Mouse (Mus musculus) lung, adult 2 months (tissue): Measurements from ENCODE around the gene Traf3ip2. TPM values are rescaled to one million over a fixed set of nuclear protein-coding genes. Genes with fewer than 3 reads are reported as not detected.

Experiments used
- DNase-seq: peaks from one replicate; pipeline ENCODE4 v3.0.0; 2022
- H3K4me1 ChIP-seq: fragments of 200-500 bp; 2 replicates; pipeline ENCODE4 v1.6.1; 2011; ENCODE audit warnings: low read length; ENCODE audit not compliant: control insufficient read depth, insufficient read depth
- H3K4me3 ChIP-seq: fragments of 200-500 bp; replicated peaks from 2 replicates; pipeline ENCODE3; 2011; ENCODE audit warnings: low read depth, mild to moderate bottlenecking, control low read depth, low read length; ENCODE audit errors: extremely low read depth
- CTCF ChIP-seq: fragments of 200-500 bp; IDR thresholded peaks from 2 replicates; pipeline ENCODE4 v1.5.1; 2011; ENCODE audit warnings: mild to moderate bottlenecking, low read length, control low read depth; ENCODE audit not compliant: insufficient read depth
- POLR2A ChIP-seq: fragments of 200-500 bp; IDR thresholded peaks from 2 replicates; pipeline ENCODE4 v1.6.1; 2011; ENCODE audit warnings: low read depth, mild to moderate bottlenecking, control low read depth, low read length, borderline replicate concordance; ENCODE audit errors: extremely low read depth
- WGBS: fragments of 180-500 bp; shearing (Covaris S2); methylation state at CpG from one replicate; pipeline ENCODE4 v1.1.7; 2018; 5-methylcytosine and 5-hydroxymethylcytosine counted together
- polyA plus RNA-seq: library from polyadenylated mRNA; depleted of rRNA; stranded (reverse); fragments of >200 nt; gene quantifications from 2 replicates; pipeline ENCODE4 v1.2.3, GENCODE M21; 2012; rRNA removed

Gene Traf3ip2
- 20.0 and 23.2 TPM in 2 replicates for polyA plus RNA-seq

DNA sequence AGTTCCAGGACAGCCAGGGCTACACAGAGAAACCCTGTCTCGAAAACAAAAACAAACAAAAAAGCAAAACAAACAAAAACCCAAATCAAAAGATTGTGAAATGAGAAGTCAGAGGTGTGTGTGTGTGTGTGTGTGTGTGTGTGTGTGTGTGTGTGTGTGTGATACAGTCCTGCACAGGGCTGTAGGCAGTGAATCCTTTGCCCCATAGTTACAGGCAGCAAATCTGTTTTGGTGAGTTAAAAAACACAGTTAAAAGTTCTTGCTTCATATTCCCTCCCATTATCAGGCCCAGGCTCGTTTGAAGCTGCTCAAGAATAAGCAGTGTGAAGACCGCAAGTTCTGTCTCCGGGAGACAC is at the start of gene Traf3ip2:
Gene Traf3ip2 (plus strand): TSS at position 302 of the 356 bp plus-strand sequence.
- peak within 1 kb of the TSS; percentile 87 for H3K4me3 ChIP-seq
- no peak for DNase-seq
- WGBS: 15% methylated on average over 4 of the region's 4 CpGs
- peaks cover 9% of the 10 kb centered on the region; the same call in 1 of the 2 replicates for H3K4me1 ChIP-seq
- TF ChIP-seq POLR2A (no peak), CTCF (no peak)

DNA sequence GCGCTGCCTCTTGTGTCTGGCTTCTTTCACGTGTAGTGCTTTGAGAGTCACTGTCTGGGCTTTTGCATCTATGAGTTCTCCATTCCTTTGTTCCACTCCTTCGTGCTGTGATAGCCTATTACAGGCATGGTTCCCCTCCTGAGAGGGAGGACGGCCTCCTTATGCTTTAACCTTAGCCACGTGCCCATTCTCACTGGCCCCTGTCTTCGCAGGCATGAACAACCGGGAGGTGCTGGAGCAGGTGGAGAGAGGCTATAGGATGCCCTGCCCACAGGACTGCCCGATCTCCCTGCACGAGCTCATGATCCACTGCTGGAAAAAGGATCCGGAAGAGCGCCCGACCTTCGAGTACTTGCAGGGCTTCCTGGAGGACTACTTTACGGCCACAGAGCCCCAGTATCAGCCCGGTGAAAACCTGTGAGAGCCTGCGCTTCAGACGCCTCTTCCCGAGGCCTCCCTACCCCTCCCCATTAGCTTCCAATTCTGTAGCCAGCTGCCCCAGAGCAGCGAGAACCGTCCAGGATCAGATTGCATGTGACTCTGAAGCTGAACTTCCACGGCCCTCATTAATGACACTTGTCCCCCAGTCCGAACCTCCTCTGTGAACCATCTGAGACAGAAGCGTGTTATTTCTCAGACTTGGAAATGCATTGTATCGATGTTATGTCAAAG is 49.0 kb upstream of the Traf3ip2 start:
- WGBS: 68% methylated on average over 24 of the region's 24 CpGs

GRCm38 (mm10) chr10:39566901-39567300 is 45.8 kb upstream of the Traf3ip2 start:
- TF ChIP-seq CTCF (no peak), POLR2A (no peak)
- no peak overlapping the region for H3K4me3 ChIP-seq
- no peak for DNase-seq
- WGBS: 72% methylated on average over 12 of the region's 12 CpGs
- H3K4me1 ChIP-seq: no peaks in the 10 kb centered on the region

More for the DNA sequence above, 49.0 kb upstream of the Traf3ip2 start:
- DNase-seq: no peak
- TF ChIP-seq POLR2A: no peak
- TF ChIP-seq CTCF: no peak
- Histone ChIP-seq H3K4me3 (no peak overlapping the region), H3K4me1 (no peaks in the 10 kb centered on the region)

- TF ChIP-seq CTCF (no peak), POLR2A (no peak)
- WGBS: 69% methylated on average over 4 of the region's 4 CpGs
- DNase-seq: no peak
- Histone ChIP-seq H3K4me1 (no peaks in the 10 kb centered on the region), H3K4me3 (no peak overlapping the region)
These were observed 43.7 kb upstream of the Traf3ip2 start for GRCm38 (mm10) chr10:39568991-39569390.

GRCm38 (mm10) chr10:39571011-39571410 is 41.7 kb upstream of the Traf3ip2 start:
- 40% methylated on average over 7 of the region's 7 CpGs for WGBS
- Histone ChIP-seq H3K4me1 (no peaks in the 10 kb centered on the region), H3K4me3 (no peak overlapping the region)
- DNase-seq: no peak
- no peak for TF ChIP-seq CTCF

- TF ChIP-seq POLR2A: no peak
- TF ChIP-seq CTCF: no peak
- no peak overlapping the region for H3K4me3 ChIP-seq
- no peak for DNase-seq
- 77% methylated on average over 9 of the region's 9 CpGs for WGBS
- H3K4me1 ChIP-seq: no peaks in the 10 kb centered on the region
These were observed 40.6 kb upstream of the Traf3ip2 start for GRCm38 (mm10) chr10:39572050-39572671.

GRCm38 (mm10) chr10:39572672-39573051 is 40.1 kb upstream of the Traf3ip2 start:
- TF ChIP-seq CTCF (no peak), POLR2A (no peak)
- DNase-seq: no peak
- 48% methylated on average over 6 of the region's 6 CpGs for WGBS
- Histone ChIP-seq H3K4me3 (no peak overlapping the region), H3K4me1 (no peaks in the 10 kb centered on the region)

DNA sequence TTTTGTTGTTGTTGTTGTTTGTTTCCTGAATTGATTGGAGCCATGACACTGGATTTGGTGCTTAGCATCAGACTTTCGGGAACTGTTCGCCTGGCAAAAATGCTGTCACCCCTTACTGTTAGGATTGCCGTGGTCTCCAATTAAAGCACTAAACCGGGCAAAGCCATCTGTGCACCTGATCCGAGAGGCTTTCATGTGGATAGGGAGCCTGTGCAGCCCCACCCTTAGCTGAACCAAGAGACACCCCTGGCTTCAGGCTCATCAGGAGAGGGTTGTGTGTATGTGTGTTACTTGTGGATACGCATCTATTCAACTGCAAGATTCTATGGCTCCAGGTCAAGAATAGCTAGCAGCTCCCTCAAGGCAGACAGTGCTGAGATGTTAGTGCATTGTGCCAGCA is 36.3 kb upstream of the Traf3ip2 start:
- TF ChIP-seq CTCF: no peak
- TF ChIP-seq POLR2A: no peak
- WGBS: 96% methylated on average over 6 of the region's 6 CpGs
- no peak overlapping the region for H3K4me3 ChIP-seq
- no peaks in the 10 kb centered on the region for H3K4me1 ChIP-seq
- no peak for DNase-seq

DNA sequence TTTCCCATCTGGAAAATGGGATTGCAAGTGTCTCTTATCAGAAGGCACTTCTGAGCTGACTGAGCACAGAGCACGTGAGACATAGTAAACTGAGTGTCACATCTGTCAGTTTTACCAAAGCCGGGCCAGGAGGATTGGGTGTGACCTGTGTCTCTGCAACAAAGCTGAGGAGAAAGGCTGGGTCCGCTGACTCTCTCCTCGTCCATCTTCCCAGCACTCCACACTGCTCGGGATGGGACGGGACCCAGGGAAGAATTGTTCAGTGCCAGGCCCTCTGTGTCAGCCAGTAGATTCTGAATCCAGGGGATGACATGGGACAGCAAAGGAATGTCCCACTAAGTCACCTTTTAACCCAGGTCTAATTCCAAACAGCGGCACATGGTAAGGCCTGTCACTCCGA is 32.3 kb upstream of the Traf3ip2 start:
- no peaks in the 10 kb centered on the region for H3K4me1 ChIP-seq
- TF ChIP-seq POLR2A (no peak), CTCF (no peak)
- DNase-seq: no peak
- WGBS: 77% methylated on average over 8 of the region's 8 CpGs
- H3K4me3 ChIP-seq: no peak overlapping the region

- WGBS: 88% methylated on average over 2 of the region's 2 CpGs
- H3K4me3 ChIP-seq: no peak overlapping the region
- H3K4me1 ChIP-seq: no peaks in the 10 kb centered on the region
- no peak for TF ChIP-seq POLR2A
- TF ChIP-seq CTCF: no peak
- no peak for DNase-seq
These were observed 30.3 kb upstream of the Traf3ip2 start for GRCm38 (mm10) chr10:39582385-39582784.
